Mouse (Mus musculus) heart, embryonic 12.5 days (tissue): ENCODE results near the gene Ptprn2. TPM values are rescaled to one million over a fixed set of nuclear protein-coding genes. Genes with fewer than 3 reads are reported as not detected.

Experiments
- ATAC-seq: fragments of 200-750 bp; cut with Nextera tagmentation; 2 replicates; pipeline ENCODE4 v1.8.0; 2017; ENCODE audit warnings: moderate TSS enrichment, moderate library complexity; ENCODE audit not compliant: insufficient number of reproducible peaks, low FRiP score
- H3K27ac ChIP-seq: fragments of 300-500 bp; sonication (generic); 2 replicates; pipeline ENCODE4 v1.5.1; 2016; ENCODE audit warnings: mild to moderate bottlenecking, moderate library complexity; ENCODE audit not compliant: poor library complexity, severe bottlenecking
- H3K27me3 ChIP-seq: fragments of 300-500 bp; sonication (generic); replicated peaks from 2 replicates; pipeline ENCODE4 v1.6.1; 2016; ENCODE audit warnings: mild to moderate bottlenecking, moderate library complexity
- H3K36me3 ChIP-seq: fragments of 300-500 bp; sonication (generic); 2 replicates; pipeline ENCODE4 v1.6.1; 2016; ENCODE audit warnings: mild to moderate bottlenecking, moderate library complexity
- H3K4me1 ChIP-seq: fragments of 300-500 bp; sonication (generic); replicated peaks from 2 replicates; pipeline ENCODE4 v1.6.1; 2016; ENCODE audit warnings: mild to moderate bottlenecking
- H3K4me2 ChIP-seq: fragments of 300-500 bp; sonication (generic); 2 replicates; pipeline ENCODE4 v1.6.1; 2016; ENCODE audit warnings: mild to moderate bottlenecking, moderate library complexity
- H3K4me3 ChIP-seq: fragments of 300-500 bp; sonication (generic); 2 replicates; pipeline ENCODE4 v1.5.1; 2016; ENCODE audit warnings: mild to moderate bottlenecking
- H3K9ac ChIP-seq: fragments of 300-500 bp; sonication (generic); 2 replicates; pipeline ENCODE4 v1.6.1; 2016; ENCODE audit warnings: mild to moderate bottlenecking, moderate library complexity
- H3K9me3 ChIP-seq: fragments of 300-500 bp; sonication (generic); replicated peaks from 2 replicates; pipeline ENCODE4 v1.6.1; 2016; ENCODE audit warnings: mild to moderate bottlenecking, moderate library complexity
- WGBS: fragments of 180-500 bp; shearing (Covaris S2); methylation state at CpG from one replicate; pipeline ENCODE4 v1.1.7; 2016; 5-methylcytosine and 5-hydroxymethylcytosine counted together
- polyA plus RNA-seq: library from polyadenylated mRNA; unstranded; fragments of >200 nt; fragmentation: Nextera tagmentation; extraction: Ambion mirVana; gene quantifications from 2 replicates; pipeline ENCODE4 v1.2.1, GENCODE M21; 2016

The Ptprn2 gene
- polyA plus RNA-seq, 1 experiment from 2014 or later, result 0.05 TPM

DNA sequence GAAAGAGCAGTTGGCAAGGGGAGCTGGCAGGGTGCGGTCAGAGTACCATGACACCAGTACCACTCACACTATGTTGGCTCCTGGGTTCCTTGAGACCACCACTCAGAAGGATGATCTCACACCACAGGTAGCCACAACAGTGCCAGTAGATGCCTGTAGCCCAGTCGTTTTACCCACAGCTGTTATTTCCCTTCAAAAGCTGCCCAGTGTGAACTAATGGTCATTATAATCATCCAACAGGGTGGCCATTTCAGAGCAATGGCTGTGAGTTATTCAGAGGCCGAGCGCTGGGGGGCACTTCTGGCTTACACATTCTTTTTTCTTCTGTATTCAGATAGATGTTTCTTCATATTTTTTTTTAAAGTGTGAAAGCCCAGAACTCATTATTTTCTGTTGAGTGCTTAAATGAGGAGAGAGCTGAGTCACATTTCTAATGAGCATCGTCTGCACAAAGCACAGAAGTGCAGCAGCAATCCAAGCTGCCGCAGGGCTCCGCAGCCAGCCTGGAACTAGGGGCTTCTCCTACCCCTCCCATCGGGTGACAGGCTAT is 357.3 kb downstream of the Ptprn2 start:
- Histone ChIP-seq H3K4me1 (peaks cover 3% of the 10 kb centered on the region; the same call in 1 of the 2 replicates), H3K4me2 (no peak overlapping the region), H3K9me3 (no peaks in the 10 kb centered on the region), H3K9ac (no peak overlapping the region), H3K27ac (no peak overlapping the region), H3K36me3 (no peaks in the 10 kb centered on the region), H3K27me3 (no peaks in the 10 kb centered on the region), H3K4me3 (no peak overlapping the region)
- 77% methylated on average over 8 of the region's 8 CpGs for whole genome bisulfite sequencing
- no peak for ATAC-seq

DNA sequence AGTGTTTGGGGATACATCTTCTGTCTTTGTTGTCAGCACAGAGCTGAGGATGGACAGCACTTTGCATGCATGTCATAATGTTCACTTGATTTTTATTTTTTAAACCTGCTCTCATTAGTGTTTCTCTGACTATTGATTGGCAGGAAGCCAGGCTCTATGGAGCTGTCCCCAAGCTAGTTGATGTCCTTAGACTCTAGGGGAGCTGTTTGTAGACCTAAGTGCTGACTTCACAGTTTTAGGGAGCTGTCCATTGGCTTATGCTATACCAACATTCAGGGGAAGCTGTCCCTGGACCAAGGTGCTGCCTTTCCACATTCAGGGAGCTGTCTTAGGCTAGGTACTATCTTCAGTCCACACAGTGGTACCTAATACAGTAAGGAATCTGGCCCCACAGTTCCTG is 360.7 kb downstream of the Ptprn2 start:
- H3K9me3 ChIP-seq, result no peaks in the 10 kb centered on the region
- ATAC-seq, result no peak
- H3K36me3 ChIP-seq, result no peaks in the 10 kb centered on the region
- H3K27me3 ChIP-seq, result no peaks in the 10 kb centered on the region
- no peak overlapping the region for H3K4me2 ChIP-seq
- no peak overlapping the region for H3K9ac ChIP-seq
- no peaks in the 10 kb centered on the region for H3K4me1 ChIP-seq
- H3K4me3 ChIP-seq, result no peak overlapping the region
- H3K27ac ChIP-seq, result no peak overlapping the region

DNA sequence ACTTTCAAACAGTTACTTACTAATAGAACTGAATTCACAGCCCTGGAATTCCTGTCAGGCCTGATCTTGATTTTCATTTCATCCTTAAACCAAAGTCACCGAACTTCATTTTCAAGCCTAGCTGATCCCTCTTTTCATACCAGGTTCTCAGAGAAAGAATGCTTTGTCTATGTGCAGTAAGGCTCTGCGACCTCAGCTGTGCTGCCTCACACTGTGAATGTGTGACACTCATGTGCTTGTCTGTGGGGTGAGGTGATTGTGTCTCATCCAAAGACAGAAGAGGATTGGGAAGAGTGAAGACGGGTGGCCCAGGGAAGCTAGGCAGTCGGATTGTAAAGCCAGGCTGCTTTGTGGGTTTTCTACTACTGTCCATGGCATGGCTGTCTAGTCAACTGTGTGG is 361.5 kb downstream of the Ptprn2 start:
- Histone ChIP-seq H3K4me2 (no peak overlapping the region), H3K27me3 (no peaks in the 10 kb centered on the region), H3K9me3 (no peaks in the 10 kb centered on the region), H3K4me1 (no peaks in the 10 kb centered on the region), H3K9ac (no peak overlapping the region), H3K4me3 (no peak overlapping the region), H3K36me3 (no peaks in the 10 kb centered on the region), H3K27ac (no peak overlapping the region)
- 76% methylated on average over 4 of the region's 4 CpGs for WGBS
- no peak for ATAC-seq

- Histone ChIP-seq H3K9me3 (0 out of 2 replicates have a peak, but pooled peaks cover 2% of the 10 kb centered on the region), H3K4me3 (no peak overlapping the region), H3K36me3 (no peaks in the 10 kb centered on the region), H3K4me2 (no peak overlapping the region), H3K9ac (no peak overlapping the region), H3K27me3 (no peaks in the 10 kb centered on the region), H3K27ac (no peak overlapping the region), H3K4me1 (no peaks in the 10 kb centered on the region)
- WGBS, result 69% methylated on average over 7 of the region's 7 CpGs
- 0 out of 2 replicates have a peak, but pooled peaks have one; percentile 25 for ATAC-seq
These were observed 370.8 kb downstream of the Ptprn2 start for GRCm38 (mm10) chr12:116856307-116856706.

- no peak for ATAC-seq
- no peak overlapping the region for H3K9ac ChIP-seq
- no peaks in the 10 kb centered on the region for H3K27me3 ChIP-seq
- H3K4me1 ChIP-seq, result no peaks in the 10 kb centered on the region
- no peak overlapping the region for H3K27ac ChIP-seq
- H3K4me3 ChIP-seq, result no peak overlapping the region
- H3K9me3 ChIP-seq, result no peaks in the 10 kb centered on the region
- 85% methylated on average over 4 of the region's 4 CpGs for WGBS
- H3K4me2 ChIP-seq, result no peak overlapping the region
- H3K36me3 ChIP-seq, result no peaks in the 10 kb centered on the region
These were observed 376.0 kb downstream of the Ptprn2 start for GRCm38 (mm10) chr12:116861360-116862017.

DNA sequence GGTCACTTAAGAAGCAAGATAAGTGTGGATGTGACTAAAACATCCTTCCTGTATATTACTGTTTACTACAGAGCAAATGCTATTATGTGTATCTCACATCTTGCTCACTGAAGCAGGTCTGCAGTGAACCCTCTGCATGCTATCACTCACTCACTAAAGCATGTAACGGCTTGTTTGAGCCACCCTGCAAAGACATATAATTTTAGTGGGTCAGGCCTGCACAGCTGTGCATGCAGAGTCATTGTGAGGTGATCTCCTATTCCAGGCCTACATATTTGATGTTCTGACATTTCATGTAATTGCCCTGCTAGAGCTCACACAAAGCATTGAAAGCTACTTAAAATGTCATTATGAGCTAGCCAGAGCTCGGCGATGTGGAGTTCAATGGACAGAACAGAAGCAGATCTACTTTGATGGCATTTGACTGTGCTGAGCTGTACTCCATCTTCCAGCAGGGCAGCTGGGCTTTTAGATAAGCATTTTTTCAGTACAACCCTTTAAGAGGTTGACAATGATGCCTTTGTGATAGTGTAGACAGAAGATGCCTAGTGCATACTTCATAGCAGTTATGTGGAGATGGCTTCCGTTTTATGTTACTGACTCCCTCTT is 377.9 kb downstream of the Ptprn2 start:
- Histone ChIP-seq H3K4me2 (no peak overlapping the region), H3K9me3 (no peaks in the 10 kb centered on the region), H3K27ac (no peak overlapping the region), H3K36me3 (no peaks in the 10 kb centered on the region), H3K27me3 (no peaks in the 10 kb centered on the region), H3K4me3 (no peak overlapping the region), H3K4me1 (no peaks in the 10 kb centered on the region), H3K9ac (no peak overlapping the region)
- WGBS, result 71% methylated on average over 4 of the region's 4 CpGs
- no peak for ATAC-seq

GRCm38 (mm10) chr12:116873866-116874585 is 388.5 kb downstream of the Ptprn2 start:
- H3K36me3 ChIP-seq, result no peaks in the 10 kb centered on the region
- no peak overlapping the region for H3K27ac ChIP-seq
- 95% methylated on average over 1 of the region's 1 CpGs for WGBS
- ATAC-seq, result no peak
- no peak overlapping the region for H3K4me3 ChIP-seq
- no peaks in the 10 kb centered on the region for H3K9me3 ChIP-seq
- H3K27me3 ChIP-seq, result no peaks in the 10 kb centered on the region
- no peak overlapping the region for H3K9ac ChIP-seq
- no peak overlapping the region for H3K4me2 ChIP-seq
- H3K4me1 ChIP-seq, result no peaks in the 10 kb centered on the region

GRCm38 (mm10) chr12:116887496-116888281 is 402.2 kb downstream of the Ptprn2 start:
- H3K4me2 ChIP-seq, result no peak overlapping the region
- H3K27me3 ChIP-seq, result no peaks in the 10 kb centered on the region
- no peak overlapping the region for H3K4me3 ChIP-seq
- 0 out of 2 replicates have a peak, but pooled peaks cover under 1% of the 10 kb centered on the region for H3K9me3 ChIP-seq
- no peaks in the 10 kb centered on the region for H3K4me1 ChIP-seq
- WGBS, result 62% methylated on average over 6 of the region's 6 CpGs
- no peak for ATAC-seq
- no peaks in the 10 kb centered on the region for H3K36me3 ChIP-seq
- H3K9ac ChIP-seq, result no peak overlapping the region
- H3K27ac ChIP-seq, result no peak overlapping the region

- Histone ChIP-seq H3K4me3 (no peak overlapping the region), H3K9me3 (0 out of 2 replicates have a peak, but pooled peaks cover 3% of the 10 kb centered on the region), H3K4me1 (no peaks in the 10 kb centered on the region), H3K27me3 (no peaks in the 10 kb centered on the region), H3K27ac (no peak overlapping the region), H3K4me2 (no peak overlapping the region), H3K36me3 (no peaks in the 10 kb centered on the region), H3K9ac (no peak overlapping the region)
- 76% methylated on average over 2 of the region's 2 CpGs for WGBS
- ATAC-seq, result no peak
These were observed 403.3 kb downstream of the Ptprn2 start for GRCm38 (mm10) chr12:116888856-116889255.

DNA sequence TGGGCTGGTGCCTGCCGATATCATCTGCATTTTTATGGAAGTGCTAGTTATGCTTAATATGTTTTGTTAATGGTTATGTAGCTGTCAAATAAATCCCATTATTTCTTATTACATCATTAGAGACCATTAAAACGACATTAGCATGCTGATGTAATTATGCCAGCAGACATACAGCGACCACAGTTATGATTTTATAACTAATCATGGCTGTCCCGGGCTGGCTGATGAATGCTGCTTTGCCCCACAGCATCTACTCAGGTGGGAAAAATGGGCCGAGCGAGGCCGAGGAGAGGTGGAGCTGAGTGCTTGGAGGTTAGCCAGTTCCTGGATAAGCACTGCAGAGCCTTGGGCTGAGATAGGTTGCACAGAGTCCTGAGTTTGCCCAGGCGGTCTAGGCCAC is 407.1 kb downstream of the Ptprn2 start:
- Histone ChIP-seq H3K27me3 (no peaks in the 10 kb centered on the region), H3K9me3 (0 out of 2 replicates have a peak, but pooled peaks cover 3% of the 10 kb centered on the region), H3K27ac (no peak overlapping the region), H3K9ac (no peak overlapping the region), H3K4me1 (no peaks in the 10 kb centered on the region), H3K4me3 (no peak overlapping the region), H3K4me2 (no peak overlapping the region), H3K36me3 (no peaks in the 10 kb centered on the region)
- 80% methylated on average over 8 of the region's 8 CpGs for WGBS
- no peak for ATAC-seq
